Mouse (Mus musculus): Measurements from ENCODE around the gene Gm340. TPM values are rescaled to one million over a fixed set of nuclear protein-coding genes. Genes with fewer than 3 reads are reported as not detected.

Gm340 gene
- polyA plus RNA-seq (2015; fragmentation: Nextera tagmentation; extraction: Ambion mirVana), result 0.82 and 1.0 TPM in 2 replicates

GRCm38 (mm10) chr19:41581706-41582420, at the start of gene Gm340:
Gene Gm340 (plus strand): TSS chr19:41582370.
- Histone ChIP-seq H3K36me3 (ENCODE audit: control insufficient read depth, insufficient read depth, low read length) (peaks cover 16% of the 10 kb centered on the region), H3K9ac (ENCODE audit: low read length) (no peak within 1 kb of the TSS), H3K27me3 (ENCODE audit: control insufficient read depth, insufficient read depth, low read length) (no peaks in the 10 kb centered on the region), H3K9me3 (ENCODE audit: control insufficient read depth, low read length) (no peaks in the 10 kb centered on the region), H3K4me1 (replicated peaks; ENCODE audit: control insufficient read depth, insufficient read depth) (no peaks in the 10 kb centered on the region), H3K4me3 (ENCODE audit: low read depth, low read length) (no peak within 1 kb of the TSS), H3K27ac (replicated peaks) (no peak within 1 kb of the TSS), H3K4me2 (replicated peaks; ENCODE audit: low read depth) (no peak within 1 kb of the TSS)
- ATAC-seq (ENCODE audit: low FRiP score, low TSS enrichment) (no peak), DNase-seq (ENCODE audit: low spot score) (no peak)
- no peak for TF ChIP-seq CTCF (IDR thresholded peaks at IDR 0.05; ENCODE audit: low read depth)
- TF ChIP-seq EP300 (optimal IDR thresholded peaks at IDR 0.05), result no peak
- 92% methylated on average over 23 of the region's 23 CpGs for WGBS

- Histone ChIP-seq H3K4me1 (replicated peaks; ENCODE audit: control insufficient read depth, insufficient read depth) (no peaks in the 10 kb centered on the region), H3K4me3 (ENCODE audit: low read depth, low read length) (no peak overlapping the region), H3K9me3 (ENCODE audit: control insufficient read depth, low read length) (no peaks in the 10 kb centered on the region), H3K27me3 (ENCODE audit: control insufficient read depth, insufficient read depth, low read length) (no peaks in the 10 kb centered on the region), H3K36me3 (ENCODE audit: control insufficient read depth, insufficient read depth, low read length) (no peaks in the 10 kb centered on the region), H3K9ac (ENCODE audit: low read length) (no peak overlapping the region), H3K27ac (replicated peaks) (no peak overlapping the region), H3K4me2 (replicated peaks; ENCODE audit: low read depth) (no peak overlapping the region)
- no peak for TF ChIP-seq CTCF (IDR thresholded peaks at IDR 0.05; ENCODE audit: low read depth)
- TF ChIP-seq EP300 (optimal IDR thresholded peaks at IDR 0.05), result no peak
- no peak for DNase-seq (ENCODE audit: low spot score)
- 88% methylated on average over 3 of the region's 3 CpGs for WGBS
- ATAC-seq (ENCODE audit: low FRiP score, low TSS enrichment), result no peak
Observed at GRCm38 (mm10) chr19:41534021-41534420, 48.1 kb upstream of the Gm340 start.

- no peak overlapping the region for H3K4me2 ChIP-seq (replicated peaks; ENCODE audit: low read depth)
- no peak overlapping the region for H3K9ac ChIP-seq (ENCODE audit: low read length)
- no peaks in the 10 kb centered on the region for H3K4me1 ChIP-seq (replicated peaks; ENCODE audit: control insufficient read depth, insufficient read depth)
- no peak for DNase-seq (ENCODE audit: low spot score)
- H3K4me3 ChIP-seq (ENCODE audit: low read depth, low read length), result no peak overlapping the region
- no peak overlapping the region for H3K27ac ChIP-seq (replicated peaks)
- peaks cover 5% of the 10 kb centered on the region; the same call in 1 of the 2 replicates for H3K36me3 ChIP-seq (ENCODE audit: control insufficient read depth, insufficient read depth, low read length)
- no peaks in the 10 kb centered on the region for H3K27me3 ChIP-seq (ENCODE audit: control insufficient read depth, insufficient read depth, low read length)
- WGBS, result 81% methylated on average over 4 of the region's 4 CpGs
- no peaks in the 10 kb centered on the region for H3K9me3 ChIP-seq (ENCODE audit: control insufficient read depth, low read length)
- no peak for TF ChIP-seq EP300 (optimal IDR thresholded peaks at IDR 0.05)
- TF ChIP-seq CTCF (IDR thresholded peaks at IDR 0.05; ENCODE audit: low read depth), result no peak
- no peak for ATAC-seq (ENCODE audit: low FRiP score, low TSS enrichment)
Observed at GRCm38 (mm10) chr19:41556981-41557380, 25.2 kb upstream of the Gm340 start.

- H3K27me3 ChIP-seq (ENCODE audit: control insufficient read depth, insufficient read depth, low read length), result no peaks in the 10 kb centered on the region
- WGBS, result 54% methylated on average over 4 of the region's 4 CpGs
- H3K9ac ChIP-seq (ENCODE audit: low read length), result no peak overlapping the region
- no peak for DNase-seq (ENCODE audit: low spot score)
- no peak overlapping the region for H3K27ac ChIP-seq (replicated peaks)
- H3K4me2 ChIP-seq (replicated peaks; ENCODE audit: low read depth), result no peak overlapping the region
- ATAC-seq (ENCODE audit: low FRiP score, low TSS enrichment), result no peak
- peaks cover 5% of the 10 kb centered on the region; the same call in 1 of the 2 replicates for H3K36me3 ChIP-seq (ENCODE audit: control insufficient read depth, insufficient read depth, low read length)
- H3K4me1 ChIP-seq (replicated peaks; ENCODE audit: control insufficient read depth, insufficient read depth), result no peaks in the 10 kb centered on the region
- H3K9me3 ChIP-seq (ENCODE audit: control insufficient read depth, low read length), result no peaks in the 10 kb centered on the region
- no peak for TF ChIP-seq CTCF (IDR thresholded peaks at IDR 0.05; ENCODE audit: low read depth)
- TF ChIP-seq EP300 (optimal IDR thresholded peaks at IDR 0.05), result no peak
- H3K4me3 ChIP-seq (ENCODE audit: low read depth, low read length), result no peak overlapping the region
Observed at GRCm38 (mm10) chr19:41557491-41557890, 24.7 kb upstream of the Gm340 start.

- TF ChIP-seq EP300 (optimal IDR thresholded peaks at IDR 0.05) (no peak), CTCF (IDR thresholded peaks at IDR 0.05; ENCODE audit: low read depth) (no peak)
- Histone ChIP-seq H3K36me3 (ENCODE audit: control insufficient read depth, insufficient read depth, low read length) (peaks cover 5% of the 10 kb centered on the region; the same call in 1 of the 2 replicates), H3K9me3 (ENCODE audit: control insufficient read depth, low read length) (no peaks in the 10 kb centered on the region), H3K27ac (replicated peaks) (no peak overlapping the region), H3K4me3 (ENCODE audit: low read depth, low read length) (no peak overlapping the region), H3K4me1 (replicated peaks; ENCODE audit: control insufficient read depth, insufficient read depth) (no peaks in the 10 kb centered on the region), H3K27me3 (ENCODE audit: control insufficient read depth, insufficient read depth, low read length) (no peaks in the 10 kb centered on the region), H3K4me2 (replicated peaks; ENCODE audit: low read depth) (no peak overlapping the region), H3K9ac (ENCODE audit: low read length) (no peak overlapping the region)
- WGBS, result 87% methylated on average over 9 of the region's 9 CpGs
- no peak for ATAC-seq (ENCODE audit: low FRiP score, low TSS enrichment)
- DNase-seq (ENCODE audit: low spot score), result no peak
Observed at GRCm38 (mm10) chr19:41558891-41559486, 23.2 kb upstream of the Gm340 start.

- no peak overlapping the region for H3K9ac ChIP-seq (ENCODE audit: low read length)
- ATAC-seq (ENCODE audit: low FRiP score, low TSS enrichment) (no peak), DNase-seq (ENCODE audit: low spot score) (no peak)
- H3K4me3 ChIP-seq (ENCODE audit: low read depth, low read length), result no peak overlapping the region
- 91% methylated on average over 3 of the region's 3 CpGs for WGBS
- no peak overlapping the region for H3K27ac ChIP-seq (replicated peaks)
- no peaks in the 10 kb centered on the region for H3K4me1 ChIP-seq (replicated peaks; ENCODE audit: control insufficient read depth, insufficient read depth)
- no peaks in the 10 kb centered on the region for H3K27me3 ChIP-seq (ENCODE audit: control insufficient read depth, insufficient read depth, low read length)
- no peaks in the 10 kb centered on the region for H3K9me3 ChIP-seq (ENCODE audit: control insufficient read depth, low read length)
- H3K4me2 ChIP-seq (replicated peaks; ENCODE audit: low read depth), result no peak overlapping the region
- H3K36me3 ChIP-seq (ENCODE audit: control insufficient read depth, insufficient read depth, low read length), result peaks cover 3% of the 10 kb centered on the region; the same call in 1 of the 2 replicates
- TF ChIP-seq EP300 (optimal IDR thresholded peaks at IDR 0.05), result no peak
- no peak for TF ChIP-seq CTCF (IDR thresholded peaks at IDR 0.05; ENCODE audit: low read depth)
Observed at GRCm38 (mm10) chr19:41560856-41561255, 21.3 kb upstream of the Gm340 start.

All from stomach, postnatal 0 days (tissue).